Mouse (Mus musculus) C2C12 (cell line): Measurements from ENCODE around the gene Pnma1.

Experiments
- CTCF ChIP-seq: IDR thresholded peaks from one replicate; pipeline ENCODE4 v1.5.1; 2011; ENCODE audit not compliant: control insufficient read depth, insufficient read depth, insufficient read length
- USF1 ChIP-seq: IDR thresholded peaks from one replicate; pipeline ENCODE4 v1.6.1; 2011; ENCODE audit warnings: low read depth, mild to moderate bottlenecking, control low read depth, moderate library complexity

DNA sequence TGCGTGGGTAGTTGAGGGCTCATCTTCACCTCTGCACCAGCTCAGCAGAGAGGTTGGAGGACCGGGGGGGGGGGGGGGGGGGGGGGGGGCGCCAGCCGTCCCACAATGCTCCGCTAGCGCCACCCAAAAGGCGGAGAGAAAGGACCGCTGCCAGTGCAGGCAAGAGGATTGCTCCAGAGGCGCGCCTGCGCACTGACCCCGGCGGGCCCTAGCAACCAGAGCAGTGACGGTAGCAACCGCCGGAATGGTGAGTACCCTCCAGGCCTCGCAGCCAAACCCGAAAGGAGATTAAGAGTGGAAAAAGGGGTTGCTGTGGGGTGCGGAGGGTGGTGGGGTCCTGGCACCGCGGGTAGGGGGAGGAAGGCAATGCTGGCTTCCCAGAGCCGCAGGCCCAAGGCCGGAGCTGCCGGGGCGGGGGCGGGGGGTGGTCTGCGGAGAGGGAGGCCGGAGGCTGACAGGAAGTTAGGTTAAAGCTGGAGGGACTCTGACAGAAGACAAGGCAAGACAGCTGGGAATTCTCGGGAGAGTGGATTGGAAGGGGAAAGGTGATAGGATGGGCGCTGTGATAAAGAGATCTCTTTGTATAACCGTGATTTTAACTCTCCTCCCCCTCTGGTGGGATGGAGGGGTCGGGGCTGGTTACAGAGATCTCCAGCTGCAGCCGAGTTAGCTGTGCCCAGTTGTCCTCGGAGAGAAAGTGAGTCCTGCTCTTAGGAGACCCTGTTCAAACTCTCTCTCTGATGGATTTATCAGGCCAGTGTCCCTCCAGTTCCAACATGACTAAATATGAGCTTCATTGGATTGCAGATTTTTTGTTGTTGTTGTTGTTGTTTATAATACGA is 33.9 kb downstream of the Pnma1 start, which contains the start of gene Dnal1:
- TF ChIP-seq CTCF (no peak), USF1 (no peak)
